Mouse (Mus musculus): ENCODE data around the gene Acot7. TPM values are rescaled to one million over a fixed set of nuclear protein-coding genes. Genes with fewer than 3 reads are reported as not detected.

The Acot7 gene
- polyA plus RNA-seq, 1 experiment from 2014 or later: 63.4 TPM

GRCm38 (mm10) chr4:152276389-152277347 lies 98.7 kb downstream of the Acot7 start:
- Histone ChIP-seq H3K27ac (ENCODE audit: poor library complexity, severe bottlenecking) (no peak overlapping the region), H3K4me2 (no peak overlapping the region), H3K4me1 (replicated peaks) (peaks cover 50% of the 10 kb centered on the region), H3K4me3 (no peak overlapping the region), H3K9ac (no peak overlapping the region), H3K27me3 (replicated peaks) (peaks cover 37% of the 10 kb centered on the region), H3K9me3 (replicated peaks) (no peaks in the 10 kb centered on the region), H3K36me3 (peaks cover 26% of the 10 kb centered on the region)
- ATAC-seq (ENCODE audit: insufficient number of reproducible peaks, low FRiP score): no peak
- 46% methylated on average over 10 of the region's 10 CpGs for WGBS

GRCm38 (mm10) chr4:152277916-152278315 lies 100.0 kb downstream of the Acot7 start:
- H3K4me2 ChIP-seq: no peak overlapping the region
- peaks cover 28% of the 10 kb centered on the region for H3K36me3 ChIP-seq
- H3K27ac ChIP-seq (ENCODE audit: poor library complexity, severe bottlenecking): no peak overlapping the region
- no peak overlapping the region for H3K4me3 ChIP-seq
- WGBS: 65% methylated on average over 2 of the region's 2 CpGs
- H3K9me3 ChIP-seq (replicated peaks): no peaks in the 10 kb centered on the region
- H3K4me1 ChIP-seq (replicated peaks): peaks cover 42% of the 10 kb centered on the region
- no peak for ATAC-seq (ENCODE audit: insufficient number of reproducible peaks, low FRiP score)
- peaks cover 50% of the 10 kb centered on the region for H3K27me3 ChIP-seq (replicated peaks)
- no peak overlapping the region for H3K9ac ChIP-seq

GRCm38 (mm10) chr4:152278986-152279385 lies 101.1 kb downstream of the Acot7 start:
- ATAC-seq (ENCODE audit: insufficient number of reproducible peaks, low FRiP score): no peak
- Histone ChIP-seq H3K36me3 (peaks cover 28% of the 10 kb centered on the region), H3K4me1 (replicated peaks) (peaks cover 39% of the 10 kb centered on the region), H3K4me2 (no peak overlapping the region), H3K27me3 (replicated peaks) (peaks cover 60% of the 10 kb centered on the region), H3K9ac (no peak overlapping the region), H3K27ac (ENCODE audit: poor library complexity, severe bottlenecking) (no peak overlapping the region), H3K9me3 (replicated peaks) (no peaks in the 10 kb centered on the region), H3K4me3 (no peak overlapping the region)
- 86% methylated on average over 23 of the region's 23 CpGs for WGBS

GRCm38 (mm10) chr4:152281601-152282000 lies 103.7 kb downstream of the Acot7 start:
- peaks cover 76% of the 10 kb centered on the region for H3K27me3 ChIP-seq (replicated peaks)
- H3K36me3 ChIP-seq: peaks cover 28% of the 10 kb centered on the region
- no peak overlapping the region for H3K9ac ChIP-seq
- no peak overlapping the region for H3K4me3 ChIP-seq
- ATAC-seq (ENCODE audit: insufficient number of reproducible peaks, low FRiP score): no peak
- H3K4me1 ChIP-seq (replicated peaks): peaks cover 21% of the 10 kb centered on the region
- WGBS: 48% methylated on average over 15 of the region's 15 CpGs
- H3K4me2 ChIP-seq: no peak overlapping the region
- H3K9me3 ChIP-seq (replicated peaks): no peaks in the 10 kb centered on the region
- no peak overlapping the region for H3K27ac ChIP-seq (ENCODE audit: poor library complexity, severe bottlenecking)

GRCm38 (mm10) chr4:152282721-152283120 lies 104.8 kb downstream of the Acot7 start:
- ATAC-seq (ENCODE audit: insufficient number of reproducible peaks, low FRiP score): no peak
- Histone ChIP-seq H3K27ac (ENCODE audit: poor library complexity, severe bottlenecking) (no peak overlapping the region), H3K4me3 (peak overlapping the region; percentile 34), H3K27me3 (replicated peaks) (peaks cover 87% of the 10 kb centered on the region), H3K9ac (0 out of 2 replicates have a peak overlapping the region, but pooled peaks have one; percentile 45), H3K4me2 (peak overlapping the region; percentile 65), H3K36me3 (peaks cover 28% of the 10 kb centered on the region), H3K4me1 (replicated peaks) (peaks cover 18% of the 10 kb centered on the region), H3K9me3 (replicated peaks) (no peaks in the 10 kb centered on the region)
- WGBS: 23% methylated on average over 34 of the region's 34 CpGs

GRCm38 (mm10) chr4:152283186-152283950 lies 105.4 kb downstream of the Acot7 start:
- Histone ChIP-seq H3K27me3 (replicated peaks) (peaks cover 93% of the 10 kb centered on the region), H3K4me2 (peak overlapping the region; percentile 65), H3K27ac (ENCODE audit: poor library complexity, severe bottlenecking) (no peak overlapping the region), H3K9ac (0 out of 2 replicates have a peak overlapping the region, but pooled peaks have one; percentile 45), H3K9me3 (replicated peaks) (no peaks in the 10 kb centered on the region), H3K36me3 (peaks cover 25% of the 10 kb centered on the region), H3K4me1 (replicated peaks) (peaks cover 18% of the 10 kb centered on the region), H3K4me3 (peak overlapping the region; percentile 34)
- WGBS: 5% methylated on average over 68 of the region's 70 CpGs
- ATAC-seq (ENCODE audit: insufficient number of reproducible peaks, low FRiP score): peak; percentile 77

GRCm38 (mm10) chr4:152285505-152285904 lies 107.6 kb downstream of the Acot7 start:
- Histone ChIP-seq H3K4me1 (replicated peaks) (peaks cover 22% of the 10 kb centered on the region), H3K27me3 (replicated peaks) (peaks cover 92% of the 10 kb centered on the region), H3K4me3 (no peak overlapping the region), H3K27ac (ENCODE audit: poor library complexity, severe bottlenecking) (no peak overlapping the region), H3K9ac (no peak overlapping the region), H3K4me2 (no peak overlapping the region), H3K9me3 (replicated peaks) (no peaks in the 10 kb centered on the region), H3K36me3 (peaks cover 12% of the 10 kb centered on the region; the same call in 1 of the 2 replicates)
- 2% methylated on average over 10 of the region's 10 CpGs for WGBS
- ATAC-seq (ENCODE audit: insufficient number of reproducible peaks, low FRiP score): no peak

- no peak overlapping the region for H3K9ac ChIP-seq
- H3K4me2 ChIP-seq: no peak overlapping the region
- WGBS: 5% methylated on average over 32 of the region's 32 CpGs
- peaks cover 92% of the 10 kb centered on the region for H3K27me3 ChIP-seq (replicated peaks)
- 0 out of 2 replicates have a peak, but pooled peaks cover 6% of the 10 kb centered on the region for H3K36me3 ChIP-seq
- ATAC-seq (ENCODE audit: insufficient number of reproducible peaks, low FRiP score): no peak
- no peak overlapping the region for H3K4me3 ChIP-seq
- peaks cover 23% of the 10 kb centered on the region for H3K4me1 ChIP-seq (replicated peaks)
- H3K27ac ChIP-seq (ENCODE audit: poor library complexity, severe bottlenecking): no peak overlapping the region
- no peaks in the 10 kb centered on the region for H3K9me3 ChIP-seq (replicated peaks)
These were observed 108.2 kb downstream of the Acot7 start for GRCm38 (mm10) chr4:152286183-152286582.

- H3K27ac ChIP-seq (ENCODE audit: poor library complexity, severe bottlenecking): no peak overlapping the region
- H3K9me3 ChIP-seq (replicated peaks): no peaks in the 10 kb centered on the region
- H3K27me3 ChIP-seq (replicated peaks): peaks cover 92% of the 10 kb centered on the region
- H3K4me3 ChIP-seq: no peak overlapping the region
- H3K36me3 ChIP-seq: 0 out of 2 replicates have a peak, but pooled peaks cover under 1% of the 10 kb centered on the region
- no peak overlapping the region for H3K9ac ChIP-seq
- ATAC-seq (ENCODE audit: insufficient number of reproducible peaks, low FRiP score): no peak
- H3K4me1 ChIP-seq (replicated peaks): peaks cover 23% of the 10 kb centered on the region
- 8% methylated on average over 26 of the region's 26 CpGs for WGBS
- H3K4me2 ChIP-seq: no peak overlapping the region
These were observed 109.0 kb downstream of the Acot7 start for GRCm38 (mm10) chr4:152286887-152287286.

- Histone ChIP-seq H3K9ac (no peak overlapping the region), H3K27ac (ENCODE audit: poor library complexity, severe bottlenecking) (no peak overlapping the region), H3K4me1 (replicated peaks) (peaks cover 23% of the 10 kb centered on the region), H3K27me3 (replicated peaks) (peaks cover 92% of the 10 kb centered on the region), H3K4me3 (no peak overlapping the region), H3K9me3 (replicated peaks) (no peaks in the 10 kb centered on the region), H3K36me3 (no peaks in the 10 kb centered on the region), H3K4me2 (no peak overlapping the region)
- WGBS: 18% methylated on average over 19 of the region's 19 CpGs
- no peak for ATAC-seq (ENCODE audit: insufficient number of reproducible peaks, low FRiP score)
These were observed 109.6 kb downstream of the Acot7 start for GRCm38 (mm10) chr4:152287317-152288120.
